Mouse (Mus musculus): ENCODE results near the gene Ing4. TPM values are rescaled to one million over a fixed set of nuclear protein-coding genes. Genes with fewer than 3 reads are reported as not detected.
A peak's percentile ranks its signal among the peaks of the same experiment; 100 is the strongest.
"Not testable (repeated sequence)": the region's sequence is repeated elsewhere in the genome, so short reads cannot be mapped to it uniquely, and the experiment has no call there.

The Ing4 gene
- polyA plus RNA-seq, 1 experiment from 2014 or later = 187 TPM

- no peak for ATAC-seq (ENCODE audit: insufficient number of reproducible peaks, insufficient read depth, low FRiP score, low TSS enrichment, low read depth)
- WGBS = 93% methylated on average over 7 of the region's 7 CpGs
- H3K4me2 ChIP-seq = no peak overlapping the region
- H3K9ac ChIP-seq = no peak overlapping the region
- H3K27me3 ChIP-seq = no peaks in the 10 kb centered on the region
- peaks cover 51% of the 10 kb centered on the region for H3K36me3 ChIP-seq
- H3K27ac ChIP-seq = no peak overlapping the region
- peaks cover 13% of the 10 kb centered on the region; the same call in 1 of the 2 replicates for H3K4me1 ChIP-seq
- H3K9me3 ChIP-seq = no peaks in the 10 kb centered on the region
- no peak overlapping the region for H3K4me3 ChIP-seq
Observed at GRCm38 (mm10) chr6:125042081-125042480, 2.5 kb downstream of the Ing4 start.

- ATAC-seq (ENCODE audit: insufficient number of reproducible peaks, insufficient read depth, low FRiP score, low TSS enrichment, low read depth) = no peak; the same call in 1 of the 2 replicates
- Histone ChIP-seq H3K4me1 (no peaks in the 10 kb centered on the region), H3K4me3 (no peak overlapping the region), H3K27me3 (no peaks in the 10 kb centered on the region), H3K27ac (no peak overlapping the region), H3K9me3 (no peaks in the 10 kb centered on the region), H3K9ac (no peak overlapping the region), H3K4me2 (no peak overlapping the region), H3K36me3 (peaks cover 81% of the 10 kb centered on the region)
- 39% methylated on average over 5 of the region's 5 CpGs for WGBS
Observed at GRCm38 (mm10) chr6:125046691-125047090, 7.1 kb downstream of the Ing4 start.

- H3K27ac ChIP-seq = no peak within 1 kb of the TSS
- no peak within 1 kb of the TSS for H3K9ac ChIP-seq
- H3K36me3 ChIP-seq = peaks cover 95% of the 10 kb centered on the region
- WGBS = 33% methylated on average over 20 of the region's 20 CpGs
- H3K4me1 ChIP-seq = no peaks in the 10 kb centered on the region
- ATAC-seq (ENCODE audit: insufficient number of reproducible peaks, insufficient read depth, low FRiP score, low TSS enrichment, low read depth) = no peak
- H3K4me3 ChIP-seq = no peak within 1 kb of the TSS
- H3K4me2 ChIP-seq = no peak within 1 kb of the TSS
- H3K9me3 ChIP-seq = no peaks in the 10 kb centered on the region
- no peaks in the 10 kb centered on the region for H3K27me3 ChIP-seq
Observed at GRCm38 (mm10) chr6:125049678-125050077, 10.1 kb downstream of the Ing4 start, which contains the start of gene Acrbp. Gene Acrbp (plus strand): TSS chr6:125049689.

- no peak overlapping the region for H3K9ac ChIP-seq
- no peak for ATAC-seq (ENCODE audit: insufficient number of reproducible peaks, insufficient read depth, low FRiP score, low TSS enrichment, low read depth)
- H3K9me3 ChIP-seq = no peaks in the 10 kb centered on the region
- no peaks in the 10 kb centered on the region for H3K4me1 ChIP-seq
- H3K27me3 ChIP-seq = no peaks in the 10 kb centered on the region
- no peak overlapping the region for H3K27ac ChIP-seq
- WGBS = 62% methylated on average over 5 of the region's 5 CpGs
- H3K36me3 ChIP-seq = peaks cover 92% of the 10 kb centered on the region
- H3K4me2 ChIP-seq = no peak overlapping the region
- H3K4me3 ChIP-seq = no peak overlapping the region
Observed at GRCm38 (mm10) chr6:125051237-125051636, 11.7 kb downstream of the Ing4 start.

GRCm38 (mm10) chr6:125061493-125061892, 21.9 kb downstream of the Ing4 start:
- 0 out of 2 replicates have a peak overlapping the region, but pooled peaks have one; percentile 27 for H3K9ac ChIP-seq
- 32% methylated on average over 6 of the region's 6 CpGs for WGBS

GRCm38 (mm10) chr6:125062511-125062910, 23.0 kb downstream of the Ing4 start:
- Histone ChIP-seq H3K4me2 (no peak overlapping the region), H3K4me3 (no peak overlapping the region), H3K4me1 (peaks cover 11% of the 10 kb centered on the region), H3K27me3 (no peaks in the 10 kb centered on the region), H3K9me3 (no peaks in the 10 kb centered on the region), H3K9ac (no peak overlapping the region), H3K36me3 (peaks cover 2% of the 10 kb centered on the region; the same call in 1 of the 2 replicates), H3K27ac (no peak overlapping the region)
- WGBS = 83% methylated on average over 5 of the region's 5 CpGs
- no peak for ATAC-seq (ENCODE audit: insufficient number of reproducible peaks, insufficient read depth, low FRiP score, low TSS enrichment, low read depth)

More at GRCm38 (mm10) chr6:125061493-125061892, 21.9 kb downstream of the Ing4 start:
- H3K36me3 ChIP-seq = peaks cover 3% of the 10 kb centered on the region; the same call in 1 of the 2 replicates
- H3K9me3 ChIP-seq = no peaks in the 10 kb centered on the region
- ATAC-seq (ENCODE audit: insufficient number of reproducible peaks, insufficient read depth, low FRiP score, low TSS enrichment, low read depth) = no peak
- H3K4me2 ChIP-seq = no peak overlapping the region
- no peak overlapping the region for H3K27ac ChIP-seq
- no peak overlapping the region; the same call in 1 of the 2 replicates for H3K4me3 ChIP-seq
- peaks cover 11% of the 10 kb centered on the region for H3K4me1 ChIP-seq
- H3K27me3 ChIP-seq = no peaks in the 10 kb centered on the region

GRCm38 (mm10) chr6:125063906-125064305, 24.3 kb downstream of the Ing4 start:
- H3K9me3 ChIP-seq = no peaks in the 10 kb centered on the region
- no peak for ATAC-seq (ENCODE audit: insufficient number of reproducible peaks, insufficient read depth, low FRiP score, low TSS enrichment, low read depth)

GRCm38 (mm10) chr6:125065223-125065622, 25.7 kb downstream of the Ing4 start:
- not testable (repeated sequence) for H3K9me3 ChIP-seq; ATAC-seq (ENCODE audit: insufficient number of reproducible peaks, insufficient read depth, low FRiP score, low TSS enrichment, low read depth); H3K27ac ChIP-seq; H3K9ac ChIP-seq; H3K36me3 ChIP-seq; H3K4me3 ChIP-seq; H3K27me3 ChIP-seq; H3K4me2 ChIP-seq
- peaks cover 11% of the 10 kb centered on the region for H3K4me1 ChIP-seq
- no CpG with 5 or more reads among the region's 1 CpGs for WGBS

More at GRCm38 (mm10) chr6:125063906-125064305, 24.3 kb downstream of the Ing4 start:
- Histone ChIP-seq H3K27ac (no peak overlapping the region), H3K36me3 (no peaks in the 10 kb centered on the region), H3K4me3 (no peak overlapping the region), H3K27me3 (no peaks in the 10 kb centered on the region), H3K4me2 (no peak overlapping the region), H3K4me1 (peaks cover 11% of the 10 kb centered on the region), H3K9ac (no peak overlapping the region)
- 84% methylated on average over 6 of the region's 6 CpGs for WGBS

- peaks cover 18% of the 10 kb centered on the region for H3K4me1 ChIP-seq
- 48% methylated on average over 8 of the region's 8 CpGs for WGBS
- H3K4me3 ChIP-seq = no peak within 1 kb of the TSS
- no peaks in the 10 kb centered on the region for H3K36me3 ChIP-seq
- no peak within 1 kb of the TSS for H3K4me2 ChIP-seq
- no peak within 1 kb of the TSS for H3K27ac ChIP-seq
- H3K9me3 ChIP-seq = no peaks in the 10 kb centered on the region
- no peak within 1 kb of the TSS for H3K9ac ChIP-seq
- ATAC-seq (ENCODE audit: insufficient number of reproducible peaks, insufficient read depth, low FRiP score, low TSS enrichment, low read depth) = no peak
- no peaks in the 10 kb centered on the region for H3K27me3 ChIP-seq
Observed at GRCm38 (mm10) chr6:125067571-125067995, 28.0 kb downstream of the Ing4 start, which contains the start of gene Lpar5. Gene Lpar5 (plus strand): TSS chr6:125067920.

GRCm38 (mm10) chr6:125071170-125071895, 31.8 kb downstream of the Ing4 start:
- Histone ChIP-seq H3K27ac (peak overlapping the region; percentile 89), H3K36me3 (no peaks in the 10 kb centered on the region), H3K27me3 (no peaks in the 10 kb centered on the region), H3K4me2 (no peak overlapping the region), H3K9ac (0 out of 2 replicates have a peak overlapping the region, but pooled peaks have one; percentile 27), H3K4me1 (peaks cover 19% of the 10 kb centered on the region), H3K4me3 (no peak overlapping the region), H3K9me3 (no peaks in the 10 kb centered on the region)
- WGBS = 78% methylated on average over 18 of the region's 18 CpGs
- peak; percentile 39; the same call in 1 of the 2 replicates for ATAC-seq (ENCODE audit: insufficient number of reproducible peaks, insufficient read depth, low FRiP score, low TSS enrichment, low read depth)

GRCm38 (mm10) chr6:125071896-125072279, 32.3 kb downstream of the Ing4 start:
- peaks cover 19% of the 10 kb centered on the region for H3K4me1 ChIP-seq
- WGBS = 10% methylated on average over 2 of the region's 2 CpGs
- ATAC-seq (ENCODE audit: insufficient number of reproducible peaks, insufficient read depth, low FRiP score, low TSS enrichment, low read depth) = peak; percentile 63; the same call in 1 of the 2 replicates
- no peak overlapping the region for H3K9ac ChIP-seq
- H3K9me3 ChIP-seq = no peaks in the 10 kb centered on the region
- no peaks in the 10 kb centered on the region for H3K36me3 ChIP-seq
- no peak overlapping the region for H3K4me3 ChIP-seq
- no peaks in the 10 kb centered on the region for H3K27me3 ChIP-seq
- H3K4me2 ChIP-seq = no peak overlapping the region
- H3K27ac ChIP-seq = peak overlapping the region; percentile 89

- no peaks in the 10 kb centered on the region for H3K9me3 ChIP-seq
- 74% methylated on average over 8 of the region's 8 CpGs for WGBS
- H3K27me3 ChIP-seq = no peaks in the 10 kb centered on the region
- no peak overlapping the region for H3K9ac ChIP-seq
- no peak overlapping the region for H3K4me3 ChIP-seq
- H3K36me3 ChIP-seq = no peaks in the 10 kb centered on the region
- peaks cover 19% of the 10 kb centered on the region for H3K4me1 ChIP-seq
- no peak overlapping the region for H3K27ac ChIP-seq
- H3K4me2 ChIP-seq = no peak overlapping the region
- ATAC-seq (ENCODE audit: insufficient number of reproducible peaks, insufficient read depth, low FRiP score, low TSS enrichment, low read depth) = no peak
Observed at GRCm38 (mm10) chr6:125073825-125074224, 34.3 kb downstream of the Ing4 start.
